Mouse (Mus musculus) CH12.LX (cell line): ENCODE results near the gene Hand2.

Experiments used
- CHD2 ChIP-seq: IDR thresholded peaks from 2 replicates; pipeline ENCODE4 v1.6.1; 2011; ENCODE audit warnings: low read length, improper control_type of control experiment
- CTCF ChIP-seq, 2 experiments: IDR thresholded peaks in 1 of 2; conservative IDR thresholded peaks in 1 of 2; 2 replicates each; pipeline ENCODE4 v1.5.1; 2011 to 2012; ENCODE audit warnings: low read depth in 2 of 2, low read length in 2 of 2, improper control_type of control experiment in 1 of 2, inconsistent platforms in 1 of 2, mild to moderate bottlenecking in 1 of 2, moderate library complexity in 1 of 2
- E2F4 ChIP-seq: IDR thresholded peaks from 2 replicates; pipeline ENCODE4 v1.6.1; 2011; ENCODE audit warnings: low read depth, low read length, improper control_type of control experiment; ENCODE audit not compliant: insufficient replicate concordance
- ETS1 ChIP-seq: conservative IDR thresholded peaks from 2 replicates; pipeline ENCODE4 v1.6.1; 2012; ENCODE audit warnings: low read depth, mild to moderate bottlenecking, inconsistent platforms, low read length, improper control_type of control experiment, moderate library complexity
- JUND ChIP-seq: conservative IDR thresholded peaks from 2 replicates; pipeline ENCODE4 v1.6.1; 2011; ENCODE audit warnings: low read depth, low read length, improper control_type of control experiment
- MAX ChIP-seq: IDR thresholded peaks from 2 replicates; pipeline ENCODE4 v1.6.1; 2011; ENCODE audit warnings: low read length, improper control_type of control experiment
- MXI1 ChIP-seq: IDR thresholded peaks from 2 replicates; pipeline ENCODE4 v1.6.1; 2011; ENCODE audit warnings: mild to moderate bottlenecking, low read depth, low read length, improper control_type of control experiment
- POLR2A ChIP-seq: IDR thresholded peaks from 2 replicates; pipeline ENCODE4 v1.6.1; 2011; ENCODE audit warnings: low read depth, mild to moderate bottlenecking, improper control_type of control experiment, low read length
- POLR2AphosphoS2 ChIP-seq: IDR thresholded peaks from 2 replicates; pipeline ENCODE4 v1.6.1; 2011; ENCODE audit warnings: low read depth, low read length, improper control_type of control experiment
- ZMIZ1 ChIP-seq: IDR thresholded peaks from 2 replicates; pipeline ENCODE4 v1.6.1; 2012; ENCODE audit warnings: low read depth, mild to moderate bottlenecking, inconsistent platforms, low read length, improper control_type of control experiment
- ZNF384 ChIP-seq: IDR thresholded peaks from 2 replicates; pipeline ENCODE4 v1.6.1; 2012; ENCODE audit warnings: low read depth, low read length, improper control_type of control experiment, inconsistent platforms

- TF ChIP-seq ZMIZ1 (no peak), MXI1 (no peak), POLR2A (no peak), ZNF384 (no peak), CTCF (conservative IDR thresholded peaks at IDR 0.05 in 1 of 2, IDR thresholded peaks at IDR 0.05 in 1 of 2; ENCODE audit: low read depth in 2 of 2, low read length in 2 of 2) (no peak), CHD2 (no peak), JUND (no peak), MAX (no peak), POLR2AphosphoS2 (no peak), ETS1 (no peak), E2F4 (no peak)
These were observed 40.4 kb downstream of the Hand2 start for GRCm38 (mm10) chr8:57361003-57361805.
